Mouse (Mus musculus) liver, adult 2 months (tissue): Measurements from ENCODE around the gene Rtp4. TPM values are rescaled to one million over a fixed set of nuclear protein-coding genes. Genes with fewer than 3 reads are reported as not detected.

Experiments
- DNase-seq: peaks from one replicate; pipeline ENCODE4 v3.0.0-alpha.2; 2011; ENCODE audit warnings: low read depth, low spot score; ENCODE audit errors: extremely low read depth
- H3K27ac ChIP-seq: fragments of 200-500 bp; replicated peaks from 2 replicates; pipeline ENCODE4 v1.5.1; 2012; ENCODE audit warnings: low read depth, mild to moderate bottlenecking, control low read depth, inconsistent platforms, low read length; ENCODE audit not compliant: insufficient read depth
- H3K27me3 ChIP-seq: fragments of 200-500 bp; 2 replicates; pipeline ENCODE4 v1.6.1; 2012; ENCODE audit warnings: mild to moderate bottlenecking, moderate library complexity, low read length, inconsistent platforms; ENCODE audit not compliant: control insufficient read depth, insufficient read depth
- H3K36me3 ChIP-seq: fragments of 200-500 bp; 2 replicates; pipeline ENCODE4 v1.6.1; 2012; ENCODE audit warnings: low read length, inconsistent platforms; ENCODE audit not compliant: control insufficient read depth, insufficient read depth
- H3K4me1 ChIP-seq: fragments of 200-500 bp; 2 replicates; pipeline ENCODE4 v1.6.1; 2011; ENCODE audit warnings: low read length; ENCODE audit not compliant: control insufficient read depth, insufficient read depth
- H3K4me3 ChIP-seq: fragments of 200-500 bp; 2 replicates; pipeline ENCODE4 v1.5.1; 2011; ENCODE audit warnings: low read depth, mild to moderate bottlenecking, control low read depth, low read length, moderate library complexity; ENCODE audit not compliant: insufficient read depth
- H3K79me2 ChIP-seq: fragments of 200-500 bp; 2 replicates; pipeline ENCODE4 v1.6.1; 2012; ENCODE audit warnings: inconsistent platforms, mild to moderate bottlenecking, low read length, moderate library complexity; ENCODE audit not compliant: control insufficient read depth, insufficient read depth
- H3K9ac ChIP-seq: fragments of 200-500 bp; 2 replicates; pipeline ENCODE4 v1.6.1; 2012; ENCODE audit warnings: low read depth, mild to moderate bottlenecking, control low read depth, inconsistent platforms, low read length
- CTCF ChIP-seq: fragments of 200-500 bp; IDR thresholded peaks from 2 replicates; pipeline ENCODE4 v1.5.1; 2011; ENCODE audit warnings: low read depth, low read length, control low read depth
- POLR2A ChIP-seq: fragments of 200-500 bp; IDR thresholded peaks from 2 replicates; pipeline ENCODE4 v1.6.1; 2011; ENCODE audit warnings: low read length, control low read depth; ENCODE audit not compliant: insufficient read depth; ENCODE audit errors: extremely low read depth
- WGBS: fragments of 180-500 bp; shearing (Covaris S2); methylation state at CpG from one replicate; pipeline ENCODE4 v1.1.7; 2018; 5-methylcytosine and 5-hydroxymethylcytosine counted together
- polyA plus RNA-seq: library from polyadenylated mRNA; depleted of rRNA; stranded (reverse); fragments of >200 nt; gene quantifications from 2 replicates; pipeline ENCODE4 v1.2.3, GENCODE M21; 2012
- total RNA-seq: library from RNA; depleted of rRNA; stranded (reverse); fragments of >200 nt; gene quantifications from 2 replicates; pipeline ENCODE4 v1.2.3, GENCODE M21; 2014

Rtp4 gene
- total and polyA plus RNA-seq, 2 experiments: 16.9 to 25.2 TPM

DNA sequence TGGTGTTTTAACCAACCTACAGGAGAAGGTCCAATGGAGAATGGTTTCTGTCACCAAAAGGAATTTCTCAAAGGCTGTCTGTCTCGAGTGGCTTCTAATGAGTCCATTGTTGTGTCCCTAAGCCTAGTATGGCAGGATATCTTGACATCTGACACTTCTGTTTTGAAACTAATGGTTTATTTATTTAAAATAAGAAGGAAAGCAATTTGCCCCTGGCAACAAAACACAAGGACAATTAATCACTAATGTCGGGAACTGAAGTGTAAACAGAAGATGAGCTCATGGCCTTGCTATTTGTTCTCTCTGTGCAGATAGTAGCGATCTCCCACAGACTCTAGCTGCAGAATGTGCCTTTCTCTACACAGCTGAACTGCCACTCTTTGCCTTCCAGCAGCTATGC lies 22.7 kb upstream of the Rtp4 start:
- 4% methylated on average over 3 of the region's 3 CpGs for WGBS
- peak; percentile 91 for DNase-seq
- TF ChIP-seq CTCF (no peak), POLR2A (no peak)
- Histone ChIP-seq H3K27ac (peak overlapping the region; percentile 76), H3K36me3 (peaks cover 27% of the 10 kb centered on the region), H3K4me3 (no peak overlapping the region), H3K9ac (no peak overlapping the region), H3K4me1 (peaks cover 51% of the 10 kb centered on the region), H3K27me3 (no peaks in the 10 kb centered on the region), H3K79me2 (no peaks in the 10 kb centered on the region)

DNA sequence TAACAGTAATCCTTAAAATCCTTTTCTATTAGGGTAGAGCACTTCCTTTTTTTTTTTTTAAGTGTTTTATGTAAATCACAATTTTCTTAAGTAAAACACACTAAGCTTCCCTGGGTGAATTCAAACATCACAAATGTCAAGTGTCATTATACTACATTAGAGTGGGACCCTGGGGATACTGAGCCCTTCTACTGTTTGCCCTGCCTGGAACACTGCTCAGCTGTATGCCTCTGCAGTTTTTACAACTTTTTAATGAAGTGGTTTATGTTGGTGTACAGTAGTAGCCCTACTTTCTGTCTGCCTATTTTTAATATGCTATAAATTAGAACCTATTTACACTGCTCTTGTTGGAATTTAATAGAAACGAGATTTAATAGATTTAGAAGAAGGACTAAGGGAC lies 22.2 kb upstream of the Rtp4 start:
- no peaks in the 10 kb centered on the region for H3K79me2 ChIP-seq
- H3K27ac ChIP-seq: peak overlapping the region; percentile 67
- DNase-seq: no peak
- no peak overlapping the region for H3K4me3 ChIP-seq
- TF ChIP-seq POLR2A: no peak
- no peak for TF ChIP-seq CTCF
- H3K27me3 ChIP-seq: no peaks in the 10 kb centered on the region
- H3K4me1 ChIP-seq: peaks cover 51% of the 10 kb centered on the region
- WGBS: 20% methylated on average over 1 of the region's 1 CpGs
- H3K9ac ChIP-seq: peak overlapping the region; percentile 58; the same call in 1 of the 2 replicates
- H3K36me3 ChIP-seq: peaks cover 27% of the 10 kb centered on the region

- H3K9ac ChIP-seq: no peak overlapping the region; the same call in 1 of the 2 replicates
- peaks cover 23% of the 10 kb centered on the region for H3K36me3 ChIP-seq
- TF ChIP-seq CTCF (no peak), POLR2A (no peak)
- no peaks in the 10 kb centered on the region for H3K27me3 ChIP-seq
- H3K79me2 ChIP-seq: no peaks in the 10 kb centered on the region
- peak overlapping the region; percentile 87 for H3K27ac ChIP-seq
- H3K4me3 ChIP-seq: no peak overlapping the region
- DNase-seq: peak; percentile 76
- peaks cover 55% of the 10 kb centered on the region for H3K4me1 ChIP-seq
- WGBS: 20% methylated on average over 7 of the region's 7 CpGs
Measured at GRCm38 (mm10) chr16:23498691-23499131, 21.4 kb upstream of the Rtp4 start.

GRCm38 (mm10) chr16:23500558-23500957 lies 19.5 kb upstream of the Rtp4 start:
- H3K27me3 ChIP-seq: no peaks in the 10 kb centered on the region
- H3K27ac ChIP-seq: peak overlapping the region; percentile 68
- H3K9ac ChIP-seq: no peak overlapping the region
- TF ChIP-seq CTCF: no peak
- no peak for TF ChIP-seq POLR2A
- H3K4me1 ChIP-seq: peaks cover 59% of the 10 kb centered on the region
- peak; percentile 44 for DNase-seq
- H3K79me2 ChIP-seq: peaks cover 10% of the 10 kb centered on the region; the same call in 1 of the 2 replicates
- 53% methylated on average over 5 of the region's 5 CpGs for WGBS
- no peak overlapping the region for H3K4me3 ChIP-seq
- peaks cover 16% of the 10 kb centered on the region for H3K36me3 ChIP-seq

GRCm38 (mm10) chr16:23501288-23501687 lies 18.8 kb upstream of the Rtp4 start:
- peak overlapping the region; percentile 68 for H3K27ac ChIP-seq
- H3K79me2 ChIP-seq: peaks cover 10% of the 10 kb centered on the region; the same call in 1 of the 2 replicates
- H3K36me3 ChIP-seq: peaks cover 13% of the 10 kb centered on the region
- whole genome bisulfite sequencing: 25% methylated on average over 2 of the region's 2 CpGs
- H3K9ac ChIP-seq: peak overlapping the region; percentile 44
- peaks cover 63% of the 10 kb centered on the region for H3K4me1 ChIP-seq
- no peaks in the 10 kb centered on the region for H3K27me3 ChIP-seq
- TF ChIP-seq POLR2A: no peak
- TF ChIP-seq CTCF: no peak
- peak; percentile 82 for DNase-seq
- no peak overlapping the region for H3K4me3 ChIP-seq

DNA sequence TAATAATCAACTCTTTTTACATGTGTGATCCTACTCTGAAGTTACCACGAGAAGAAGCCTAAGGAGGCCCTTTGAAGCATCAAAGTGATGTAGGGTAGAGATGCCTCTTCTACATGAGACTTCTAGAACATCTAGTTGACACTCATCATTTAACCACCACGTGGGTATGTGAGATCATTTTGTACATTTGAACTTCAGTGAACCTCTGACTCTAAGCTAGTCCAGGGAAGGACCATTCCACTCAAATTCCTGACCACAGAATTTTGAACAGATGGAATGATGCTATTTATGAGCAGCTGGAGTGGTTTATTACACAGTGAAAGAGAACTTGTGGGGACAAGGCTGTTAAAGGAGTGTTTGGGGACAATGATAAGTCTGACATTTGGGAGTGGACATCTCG lies 17.6 kb upstream of the Rtp4 start:
- H3K4me1 ChIP-seq: peaks cover 61% of the 10 kb centered on the region
- DNase-seq: peak; percentile 39
- peak overlapping the region; percentile 38 for H3K27ac ChIP-seq
- no peaks in the 10 kb centered on the region for H3K27me3 ChIP-seq
- TF ChIP-seq CTCF (no peak), POLR2A (no peak)
- H3K9ac ChIP-seq: no peak overlapping the region
- WGBS: 46% methylated on average over 3 of the region's 3 CpGs
- H3K36me3 ChIP-seq: peaks cover 15% of the 10 kb centered on the region
- no peak overlapping the region for H3K4me3 ChIP-seq
- H3K79me2 ChIP-seq: peaks cover 17% of the 10 kb centered on the region; the same call in 1 of the 2 replicates
